Comparison of ENCODE assay signal across 8 mouse cellular contexts in the genomic region with DNA sequence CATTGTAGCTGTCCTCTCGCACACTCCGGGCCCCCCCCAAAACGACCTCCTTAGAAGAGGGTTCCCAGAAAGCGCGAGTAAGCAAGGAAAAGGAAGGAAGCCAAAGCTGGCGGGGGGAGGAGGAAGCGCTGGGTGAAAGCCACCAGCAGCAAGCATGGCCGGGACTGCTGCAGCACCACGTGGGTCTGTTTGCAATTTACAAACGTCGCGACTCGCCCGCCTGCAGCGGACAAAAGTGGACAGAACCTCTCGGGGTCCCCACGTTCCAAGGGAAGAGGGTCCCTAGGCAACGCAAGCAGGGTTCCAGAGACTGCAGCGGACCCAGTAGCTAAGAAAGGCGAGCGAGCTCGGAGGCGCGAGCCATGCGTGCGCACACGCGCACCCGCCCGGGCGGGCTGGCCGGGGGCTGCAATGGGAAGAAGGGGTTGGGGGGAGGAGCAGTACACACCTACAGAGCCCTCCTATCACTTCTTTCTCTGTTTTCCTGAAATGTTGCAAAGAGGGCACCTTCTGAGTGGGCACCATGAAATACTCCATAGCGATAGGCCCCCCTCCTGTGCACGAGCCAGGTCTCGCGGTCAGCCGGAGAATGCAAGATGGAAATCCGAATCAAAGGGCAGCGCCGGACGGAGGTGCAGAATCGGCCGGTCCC. TPM values are rescaled to one million over a fixed set of nuclear protein-coding genes. Genes with fewer than 3 reads are reported as not detected.
DNase-seq lines count a peak whose midpoint lies in the region; ATAC-seq and TF ChIP-seq lines count a peak whose summit lies in the region.

No protein-coding gene starts in this region.

- intact Hi-C loops in gastrocnemius, adult 2 months (cut with DNase I): no loop called here
- intact Hi-C loops in left cerebral cortex, postnatal 36 days (cut with DNase I): loop anchor here (5.0 kb wide), 1 partner anchor 108 kb away; no protein-coding TSS in a partner anchor

- no peaks in the 10 kb centered on the region for H3K27me3 ChIP-seq in hindbrain, embryonic 16.5 days (replicated peaks; ENCODE audit: control insufficient read depth, insufficient read depth, low read length)
- H3K27me3 ChIP-seq in midbrain, embryonic 10.5 days (ENCODE audit: low read depth, poor library complexity, severe bottlenecking): 0 out of 2 replicates have a peak, but pooled peaks cover 4% of the 10 kb centered on the region

- H3K9ac ChIP-seq in hindbrain, embryonic 16.5 days (ENCODE audit: low read depth, low read length): peak overlapping the region; percentile 83

- ATAC-seq in hindbrain, embryonic 16.5 days: peak; percentile 56
- no peak for ATAC-seq in erythroid progenitor cell, adult 5-6 weeks (replicated peaks; ENCODE audit: low FRiP score, poor library complexity, severe bottlenecking)

- no peaks in the 10 kb centered on the region for H3K36me3 ChIP-seq in hindbrain, embryonic 16.5 days (ENCODE audit: control insufficient read depth, insufficient read depth, low read length)
- peaks cover 21% of the 10 kb centered on the region for H3K36me3 ChIP-seq in midbrain, embryonic 10.5 days

- DNase-seq in adipocyte (ENCODE audit: low spot score): peak; percentile 80
- peak; percentile 64 to 65 for DNase-seq in cerebellum, postnatal 36 days
- peak; percentile 80 for DNase-seq in gastrocnemius, adult 2 months
- peak; percentile 75 to 77 for DNase-seq in left cerebral cortex, postnatal 36 days (ENCODE audit: low spot score in 2 of 2)
- DNase-seq in midbrain, embryonic 10.5 days (ENCODE audit: low spot score): peak; percentile 79
- DNase-seq in skeletal muscle tissue, adult 2 months (ENCODE audit: low read depth, low spot score): peak; percentile 60

- WGBS in hindbrain, embryonic 16.5 days: 0% methylated on average over 43 of the region's 43 CpGs
- WGBS in midbrain, embryonic 10.5 days: under 1% methylated on average over 43 of the region's 43 CpGs

- peaks cover 10% of the 10 kb centered on the region for H3K4me1 ChIP-seq in hindbrain, embryonic 16.5 days (ENCODE audit: control insufficient read depth, insufficient read depth, low read depth, low read length)
- H3K4me1 ChIP-seq in midbrain, embryonic 10.5 days: peaks cover 24% of the 10 kb centered on the region

- peak overlapping the region; percentile 97 for H3K27ac ChIP-seq in gastrocnemius, adult 2 months
- peak overlapping the region; percentile 96 for H3K27ac ChIP-seq in hindbrain, embryonic 16.5 days (ENCODE audit: low read depth, low read length)
- peak overlapping the region; percentile 97 for H3K27ac ChIP-seq in midbrain, embryonic 10.5 days (replicated peaks)

- H3K4me2 ChIP-seq in hindbrain, embryonic 16.5 days (ENCODE audit: low read length): peak overlapping the region; percentile 89

- peak overlapping the region; percentile 89 for H3K4me3 ChIP-seq in gastrocnemius, adult 2 months
- peak overlapping the region; percentile 73 for H3K4me3 ChIP-seq in hindbrain, embryonic 16.5 days (ENCODE audit: low read length)
- H3K4me3 ChIP-seq in midbrain, embryonic 10.5 days: peak overlapping the region; percentile 68

- no peak for TF ChIP-seq CTCF in gastrocnemius, adult 2 months (IDR thresholded peaks at IDR 0.05)

- H3K9me3 ChIP-seq in hindbrain, embryonic 16.5 days (ENCODE audit: control insufficient read depth, low read length): no peaks in the 10 kb centered on the region
- 0 out of 2 replicates have a peak, but pooled peaks cover 4% of the 10 kb centered on the region for H3K9me3 ChIP-seq in midbrain, embryonic 10.5 days (replicated peaks)

RNA-seq across cellular contexts. Expression of a gene that starts 0.5 kb away (rescaled TPM):
- 1 to 10 TPM; 3.0 to 5.1 TPM for total RNA-seq in gastrocnemius, adult 2 months (2021)
- 8.5 and 10.6 TPM in 2 replicates for polyA plus RNA-seq in hindbrain, embryonic 16.5 days (2015; fragmentation: Nextera tagmentation; extraction: Ambion mirVana)
- total RNA-seq in left cerebral cortex, postnatal 36 days (2021): 1 to 10 TPM; 3.3 TPM
- polyA plus RNA-seq in midbrain, embryonic 10.5 days (2016; fragmentation: Nextera tagmentation; extraction: Ambion mirVana): 28.0 and 32.6 TPM in 2 replicates
- 4.6 and 7.6 TPM in 2 replicates for total RNA-seq in erythroid progenitor cell, adult 5-6 weeks (2015; ENCODE audit: low replicate concordance)
- total RNA-seq in erythroid progenitor cell, adult 5-6 weeks (2017; ENCODE audit: low replicate concordance): 1.7 and 2.7 TPM in 2 replicates

RNA-seq across cellular contexts. Expression of a gene that starts 17.5 kb away (rescaled TPM):
- 1,000 to 10,000 TPM; 1,026 to 1,225 TPM for total RNA-seq in gastrocnemius, adult 2 months (2021)
- 16.3 and 27.7 TPM in 2 replicates for polyA plus RNA-seq in hindbrain, embryonic 16.5 days (2015; fragmentation: Nextera tagmentation; extraction: Ambion mirVana)
- 1 to 10 TPM; 6.7 to 9.6 TPM for total RNA-seq in left cerebral cortex, postnatal 36 days (2021)
- 21.0 and 22.1 TPM in 2 replicates for polyA plus RNA-seq in midbrain, embryonic 10.5 days (2016; fragmentation: Nextera tagmentation; extraction: Ambion mirVana)
- total RNA-seq in erythroid progenitor cell, adult 5-6 weeks (2015; ENCODE audit: low replicate concordance): 2.9 TPM in 1 of 2 replicates, not detected in the other
- 1.4 TPM in 1 of 2 replicates, not detected in the other for total RNA-seq in erythroid progenitor cell, adult 5-6 weeks (2017; ENCODE audit: low replicate concordance)

RNA-seq across cellular contexts. Expression of a gene that starts 35.4 kb away (rescaled TPM):
- 1 to 10 TPM; 5.2 to 6.9 TPM for total RNA-seq in gastrocnemius, adult 2 months (2021)
- polyA plus RNA-seq in hindbrain, embryonic 16.5 days (2015; fragmentation: Nextera tagmentation; extraction: Ambion mirVana): 13.0 and 14.2 TPM in 2 replicates
- 10 to 100 TPM; 12.0 to 13.2 TPM for total RNA-seq in left cerebral cortex, postnatal 36 days (2021)
- 23.0 and 23.6 TPM in 2 replicates for polyA plus RNA-seq in midbrain, embryonic 10.5 days (2016; fragmentation: Nextera tagmentation; extraction: Ambion mirVana)
- total RNA-seq in erythroid progenitor cell, adult 5-6 weeks (2015; ENCODE audit: low replicate concordance): not detected in 2 replicates
- not detected in 2 replicates for total RNA-seq in erythroid progenitor cell, adult 5-6 weeks (2017; ENCODE audit: low replicate concordance)

Comparison
In these comparisons a context has a peak if more than half of its experiments do, and no peak if none do; other contexts are left out.
1. RNA of a gene that starts 17.5 kb away (total RNA-seq): 1,026 to 1,225 TPM in gastrocnemius, adult 2 months; 6.7 to 9.6 TPM in left cerebral cortex, postnatal 36 days and 1.4 to 2.9 TPM in erythroid progenitor cell, adult 5-6 weeks; every median in the first group is over 10 times any median in the second.
2. RNA of a gene that starts 35.4 kb away (total RNA-seq): 12.0 to 13.2 TPM in left cerebral cortex, postnatal 36 days and 5.2 to 6.9 TPM in gastrocnemius, adult 2 months; not detected in erythroid progenitor cell, adult 5-6 weeks; every median in the first group is over 4 times any median in the second.
3. Peak in every context shown above with its lines, with median percentiles within 50 percentile points of each other: DNase-seq, H3K27ac ChIP-seq and H3K4me3 ChIP-seq.